Mouse (Mus musculus) stomach, embryonic 14.5 days (tissue): ENCODE measurements around the gene Bche. TPM values are rescaled to one million over a fixed set of nuclear protein-coding genes. Genes with fewer than 3 reads are reported as not detected.

ENCODE experiments used
- ATAC-seq: fragments of 200-750 bp; cut with Nextera tagmentation; 2 replicates; pipeline ENCODE4 v1.8.0; 2017; ENCODE audit warnings: low read depth, moderate TSS enrichment; ENCODE audit not compliant: insufficient number of reproducible peaks, insufficient read depth, low FRiP score
- H3K27ac ChIP-seq: fragments of 300-500 bp; sonication (generic); 2 replicates; pipeline ENCODE4 v1.5.1; 2014; ENCODE audit warnings: mild to moderate bottlenecking, low read length, moderate library complexity, mixed read lengths
- H3K27me3 ChIP-seq: fragments of 300-500 bp; sonication (generic); 2 replicates; pipeline ENCODE4 v1.6.1; 2014; ENCODE audit warnings: low read length, control low read depth, mixed read lengths; ENCODE audit not compliant: control insufficient read depth, insufficient read depth
- H3K36me3 ChIP-seq: fragments of 300-500 bp; sonication (generic); 2 replicates; pipeline ENCODE4 v1.6.1; 2014; ENCODE audit warnings: mild to moderate bottlenecking, control low read depth, low read length, moderate library complexity, mixed read lengths; ENCODE audit not compliant: control insufficient read depth, insufficient read depth
- H3K4me1 ChIP-seq: fragments of 300-500 bp; sonication (generic); 2 replicates; pipeline ENCODE4 v1.6.1; 2014; ENCODE audit warnings: low read length, control low read depth, mixed read lengths; ENCODE audit not compliant: control insufficient read depth, insufficient read depth
- H3K4me2 ChIP-seq: fragments of 300-500 bp; sonication (generic); replicated peaks from 2 replicates; pipeline ENCODE4 v1.6.1; 2014; ENCODE audit warnings: low read depth, low read length, control low read depth
- H3K4me3 ChIP-seq: fragments of 300-500 bp; sonication (generic); 2 replicates; pipeline ENCODE4 v1.5.1; 2014; ENCODE audit warnings: low read depth, low read length, control low read depth
- H3K9ac ChIP-seq: fragments of 300-500 bp; sonication (generic); replicated peaks from 2 replicates; pipeline ENCODE4 v1.6.1; 2014; ENCODE audit warnings: low read depth, mild to moderate bottlenecking, control low read depth, low read length, moderate library complexity, mixed read lengths
- H3K9me3 ChIP-seq: fragments of 300-500 bp; sonication (generic); 2 replicates; pipeline ENCODE4 v1.6.1; 2016; ENCODE audit warnings: low read depth, low read length, control low read depth; ENCODE audit not compliant: control insufficient read depth
- WGBS: fragments of 180-500 bp; shearing (Covaris S2); extraction: QIAGEN DNeasy Blood & Tissue Kit; methylation state at CpG from one replicate; pipeline ENCODE4 v1.1.7; 2014; 5-methylcytosine and 5-hydroxymethylcytosine counted together
- polyA plus RNA-seq: library from polyadenylated mRNA; unstranded; fragments of >200 nt; fragmentation: Nextera tagmentation; extraction: Ambion mirVana; gene quantifications from 2 replicates; pipeline ENCODE4 v1.2.1, GENCODE M21; 2014

Gene Bche
- polyA plus RNA-seq, 1 experiment from 2014 or later = 23.6 TPM

- 18% methylated on average over 20 of the region's 20 CpGs for WGBS
- peak overlapping the region; percentile 61 for H3K27ac ChIP-seq
- peak overlapping the region; percentile 39 for H3K4me3 ChIP-seq
- H3K9ac ChIP-seq = peak overlapping the region; percentile 29
- no peaks in the 10 kb centered on the region for H3K4me1 ChIP-seq
- H3K36me3 ChIP-seq = no peaks in the 10 kb centered on the region
- peak; percentile 91 for ATAC-seq
- H3K27me3 ChIP-seq = no peaks in the 10 kb centered on the region
- H3K9me3 ChIP-seq = no peaks in the 10 kb centered on the region
- peak overlapping the region; percentile 49 for H3K4me2 ChIP-seq
Measured at GRCm38 (mm10) chr3:73707461-73708409, 480 bp downstream of the Bche start.

DNA sequence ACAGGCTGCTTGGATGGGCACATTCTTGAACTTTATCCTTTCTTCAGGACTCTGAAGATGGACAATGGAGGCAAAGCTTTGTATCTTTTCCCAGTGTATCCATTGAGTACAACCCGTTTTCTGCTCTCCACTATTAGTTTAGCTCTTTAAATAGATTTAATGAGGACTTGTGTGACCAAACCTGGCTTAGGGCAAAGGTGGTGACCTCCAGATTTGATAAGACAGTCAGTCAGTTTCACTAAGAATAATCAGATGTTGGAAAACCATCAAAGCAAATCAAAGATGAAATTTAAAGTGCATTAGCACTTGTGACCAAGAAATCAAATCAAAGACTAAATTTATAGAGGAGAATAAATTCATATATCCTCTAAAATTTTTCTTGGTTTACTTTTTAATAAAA, 1.7 kb downstream of the Bche start:
- no peak overlapping the region for H3K4me3 ChIP-seq
- 21% methylated on average over 1 of the region's 1 CpGs for WGBS
- no peaks in the 10 kb centered on the region for H3K36me3 ChIP-seq
- ATAC-seq = no peak
- no peaks in the 10 kb centered on the region for H3K9me3 ChIP-seq
- no peaks in the 10 kb centered on the region for H3K4me1 ChIP-seq
- no peak overlapping the region for H3K27ac ChIP-seq
- no peak overlapping the region for H3K9ac ChIP-seq
- no peaks in the 10 kb centered on the region for H3K27me3 ChIP-seq
- H3K4me2 ChIP-seq = no peak overlapping the region

- Histone ChIP-seq H3K4me1 (no peaks in the 10 kb centered on the region), H3K27ac (no peak overlapping the region), H3K36me3 (no peaks in the 10 kb centered on the region), H3K9me3 (no peaks in the 10 kb centered on the region), H3K27me3 (no peaks in the 10 kb centered on the region), H3K4me2 (no peak overlapping the region), H3K4me3 (no peak overlapping the region), H3K9ac (no peak overlapping the region)
- ATAC-seq = no peak
- 71% methylated on average over 1 of the region's 1 CpGs for WGBS
Measured at GRCm38 (mm10) chr3:73698889-73699288, 9.3 kb downstream of the Bche start.

- Histone ChIP-seq H3K9ac (no peak overlapping the region), H3K4me1 (no peaks in the 10 kb centered on the region), H3K4me3 (no peak overlapping the region), H3K9me3 (no peaks in the 10 kb centered on the region), H3K4me2 (no peak overlapping the region), H3K36me3 (no peaks in the 10 kb centered on the region), H3K27ac (0 out of 2 replicates have a peak overlapping the region, but pooled peaks have one; percentile 7), H3K27me3 (no peaks in the 10 kb centered on the region)
- peak; percentile 88 for ATAC-seq
- WGBS = 25% methylated on average over 1 of the region's 1 CpGs
Measured at GRCm38 (mm10) chr3:73673333-73673732, 34.9 kb downstream of the Bche start.

DNA sequence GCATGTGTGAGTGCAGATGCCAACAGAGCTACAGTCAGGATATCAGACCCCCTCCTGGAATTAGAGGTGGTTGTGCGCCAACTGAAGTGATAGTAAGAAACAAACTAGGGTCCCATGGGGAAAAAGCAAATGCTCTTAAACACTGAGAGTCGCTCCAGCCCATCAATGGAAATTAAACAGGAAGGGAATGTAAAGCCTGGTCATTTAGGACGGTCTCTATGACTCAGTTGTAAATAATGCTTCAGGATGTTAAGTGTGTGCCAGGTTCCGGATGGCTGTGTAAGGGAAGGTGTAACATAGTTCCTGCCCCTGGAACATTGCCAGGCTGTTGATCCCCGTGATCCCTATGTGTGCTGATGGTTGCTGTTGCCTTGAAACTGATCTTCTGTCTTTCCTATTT, 40.0 kb downstream of the Bche start:
- Histone ChIP-seq H3K27me3 (no peaks in the 10 kb centered on the region), H3K4me1 (no peaks in the 10 kb centered on the region), H3K4me2 (no peak overlapping the region), H3K9me3 (no peaks in the 10 kb centered on the region), H3K27ac (peak overlapping the region; percentile 28; the same call in 1 of the 2 replicates), H3K4me3 (no peak overlapping the region), H3K9ac (no peak overlapping the region), H3K36me3 (no peaks in the 10 kb centered on the region)
- 51% methylated on average over 5 of the region's 5 CpGs for WGBS
- peak; percentile 37; the same call in 1 of the 2 replicates for ATAC-seq

DNA sequence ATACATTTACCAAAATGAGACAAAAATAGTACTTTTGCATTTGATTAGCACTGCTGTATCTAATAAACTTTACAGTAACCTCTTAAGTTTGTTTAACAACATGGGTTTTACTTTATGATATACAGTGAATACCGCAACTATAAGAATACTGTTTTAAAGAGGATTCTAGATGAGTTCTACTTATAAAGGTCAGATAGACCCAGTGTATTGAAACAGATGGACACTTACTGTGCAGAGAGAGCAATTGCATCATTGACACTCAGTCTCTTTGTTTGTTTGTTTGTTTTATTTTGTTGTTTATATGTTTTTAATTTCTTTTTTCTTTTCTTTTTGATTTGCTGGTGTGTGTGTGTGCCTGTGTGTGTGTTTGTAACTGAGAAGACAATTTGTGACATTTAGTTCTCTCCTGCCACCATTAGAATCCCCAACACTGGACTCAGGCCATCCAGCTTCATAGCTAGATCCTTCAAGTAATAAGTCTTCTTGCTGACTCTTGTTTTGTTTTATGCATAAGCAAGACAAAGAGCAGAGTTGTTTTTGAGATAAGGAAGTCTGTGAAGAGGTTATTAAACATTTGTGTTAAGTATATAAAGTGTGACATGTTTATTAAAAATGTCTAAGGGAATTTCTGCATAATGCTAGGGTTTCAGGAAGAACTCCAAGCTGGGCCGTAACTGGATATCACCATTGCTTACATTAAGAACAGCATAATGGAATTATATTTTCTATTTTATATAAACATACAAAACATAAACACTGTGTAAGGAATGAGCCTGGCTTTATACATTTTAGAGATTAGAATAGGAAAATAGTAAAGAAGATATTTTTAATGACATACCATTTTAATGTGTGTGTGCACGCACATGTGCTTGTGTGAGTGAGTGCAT, 40.7 kb downstream of the Bche start:
- H3K36me3 ChIP-seq = no peaks in the 10 kb centered on the region
- H3K4me3 ChIP-seq = no peak overlapping the region
- no peak overlapping the region for H3K9ac ChIP-seq
- H3K4me2 ChIP-seq = no peak overlapping the region
- H3K9me3 ChIP-seq = no peaks in the 10 kb centered on the region
- no peaks in the 10 kb centered on the region for H3K4me1 ChIP-seq
- WGBS = 61% methylated on average over 3 of the region's 3 CpGs
- no peaks in the 10 kb centered on the region for H3K27me3 ChIP-seq
- peak; percentile 71 for ATAC-seq
- peak overlapping the region; percentile 28; the same call in 1 of the 2 replicates for H3K27ac ChIP-seq

DNA sequence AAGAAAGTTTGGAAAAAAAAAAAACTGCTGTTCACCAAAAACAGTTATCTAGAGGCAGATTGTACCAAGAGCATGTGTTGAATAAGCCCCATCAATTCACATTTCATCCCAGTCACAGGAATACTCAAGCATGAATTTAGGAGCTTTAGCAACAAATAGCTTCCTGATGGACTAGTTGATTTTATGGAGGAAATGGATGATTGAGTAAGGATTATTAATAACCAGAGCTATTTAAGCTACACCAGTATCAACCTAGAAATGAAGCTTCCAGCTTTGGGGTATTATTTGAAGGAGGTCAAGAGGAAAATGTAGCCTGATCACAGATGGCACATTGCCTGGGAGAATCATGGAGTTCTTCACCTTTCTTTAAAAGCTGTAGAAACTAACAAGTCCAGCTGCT, 57.9 kb downstream of the Bche start:
- H3K9ac ChIP-seq = no peak overlapping the region
- H3K27me3 ChIP-seq = no peaks in the 10 kb centered on the region
- no peak overlapping the region for H3K4me2 ChIP-seq
- no peak overlapping the region for H3K4me3 ChIP-seq
- H3K4me1 ChIP-seq = no peaks in the 10 kb centered on the region
- no peak for ATAC-seq
- no peak overlapping the region; the same call in 1 of the 2 replicates for H3K27ac ChIP-seq
- H3K9me3 ChIP-seq = no peaks in the 10 kb centered on the region
- H3K36me3 ChIP-seq = no peaks in the 10 kb centered on the region

- no peak for ATAC-seq
- Histone ChIP-seq H3K4me2 (no peak overlapping the region), H3K4me1 (no peaks in the 10 kb centered on the region), H3K27ac (no peak overlapping the region), H3K27me3 (no peaks in the 10 kb centered on the region), H3K9me3 (no peaks in the 10 kb centered on the region), H3K4me3 (no peak overlapping the region), H3K9ac (no peak overlapping the region), H3K36me3 (no peaks in the 10 kb centered on the region)
- WGBS = 69% methylated on average over 2 of the region's 2 CpGs
Measured at GRCm38 (mm10) chr3:73647064-73647463, 61.2 kb downstream of the Bche start.
